Mouse (Mus musculus) macrophage (primary cell): ENCODE measurements around the gene Esrrg. TPM values are rescaled to one million over a fixed set of nuclear protein-coding genes. Genes with fewer than 3 reads are reported as not detected.

ENCODE experiments used
- H3K27ac ChIP-seq: fragments of 350-480 bp; formaldehyde crosslinking; 2 replicates; pipeline ENCODE4 v1.9.0; 2021
- H3K36me3 ChIP-seq: fragments of 350-480 bp; formaldehyde crosslinking; 2 replicates; pipeline ENCODE4 v1.9.0; 2021; ENCODE audit errors: inconsistent target
- H3K4me3 ChIP-seq: fragments of 350-480 bp; formaldehyde crosslinking; 2 replicates; pipeline ENCODE4 v1.9.0; 2021; ENCODE audit errors: inconsistent target
- H3K79me2 ChIP-seq: fragments of 350-480 bp; formaldehyde crosslinking; 2 replicates; pipeline ENCODE4 v1.9.0; 2021; ENCODE audit errors: inconsistent target
- WGBS: methylation state at CpG from one replicate; pipeline ENCODE4 v1.1.7; 2026; ENCODE audit warnings: inconsistent platforms; ENCODE audit not compliant: missing documents; 5-methylcytosine and 5-hydroxymethylcytosine counted together
- polyA plus RNA-seq: library from polyadenylated mRNA; stranded (reverse); fragments of 250-400 nt; gene quantifications from 3 replicates; pipeline ENCODE4 v1.2.4, GENCODE M21; 2018; ENCODE audit warnings: inconsistent platforms

Gene Esrrg
- polyA plus RNA-seq, 1 experiment from 2014 or later = not detected

DNA sequence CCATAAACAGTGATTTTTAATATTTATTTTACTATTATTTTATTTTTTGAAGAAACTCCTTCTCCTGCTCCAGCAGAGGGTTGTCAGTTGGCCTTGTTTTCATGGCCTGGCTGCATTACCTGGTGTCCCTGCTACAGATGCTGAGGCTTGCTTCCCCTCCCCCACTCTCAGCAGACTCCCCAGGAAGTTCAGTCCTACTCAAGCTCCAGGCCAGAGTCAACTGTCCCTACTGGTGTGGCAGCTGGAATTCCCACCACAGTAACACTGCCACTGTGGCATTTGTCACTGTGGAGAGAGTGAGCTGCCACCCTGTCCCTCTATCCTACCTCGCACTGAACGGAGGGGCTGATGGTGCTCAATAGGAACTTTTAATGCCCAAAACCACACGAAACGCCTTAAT is 330.5 kb downstream of the Esrrg start:
- H3K79me2 ChIP-seq = no peaks in the 10 kb centered on the region
- H3K36me3 ChIP-seq = no peaks in the 10 kb centered on the region
- no peak overlapping the region for H3K27ac ChIP-seq
- WGBS = 83% methylated on average over 4 of the region's 4 CpGs
- H3K4me3 ChIP-seq = no peak overlapping the region

DNA sequence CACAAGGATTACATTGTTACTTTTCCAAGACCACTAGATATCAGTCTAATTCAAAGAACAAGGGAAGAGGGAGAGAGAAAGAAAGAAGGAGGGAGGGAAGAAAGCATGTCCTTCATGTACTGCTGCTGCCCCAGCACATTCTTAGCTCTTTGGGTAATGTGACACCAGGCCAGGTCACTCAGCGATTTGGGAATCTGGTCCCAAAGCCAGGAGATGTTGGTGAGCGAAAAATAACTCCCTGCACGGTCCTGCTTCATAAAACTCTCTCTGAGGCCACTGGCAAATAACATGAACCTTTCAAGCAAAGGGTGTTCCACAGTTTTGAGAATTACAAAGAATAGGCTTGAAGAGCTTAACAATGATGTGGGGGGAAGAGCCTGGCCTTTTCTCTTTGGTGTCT is 342.9 kb downstream of the Esrrg start:
- Histone ChIP-seq H3K36me3 (no peaks in the 10 kb centered on the region), H3K79me2 (no peaks in the 10 kb centered on the region), H3K27ac (no peak overlapping the region), H3K4me3 (no peak overlapping the region)
- 93% methylated on average over 3 of the region's 3 CpGs for WGBS

GRCm38 (mm10) chr1:187956702-187957101 is 348.1 kb downstream of the Esrrg start:
- 81% methylated on average over 2 of the region's 2 CpGs for WGBS
- H3K36me3 ChIP-seq = no peaks in the 10 kb centered on the region
- no peak overlapping the region for H3K27ac ChIP-seq

GRCm38 (mm10) chr1:187959192-187959591 is 350.6 kb downstream of the Esrrg start:
- Histone ChIP-seq H3K36me3 (no peaks in the 10 kb centered on the region), H3K27ac (no peak overlapping the region), H3K4me3 (no peak overlapping the region), H3K79me2 (no peaks in the 10 kb centered on the region)
- WGBS = 86% methylated on average over 9 of the region's 9 CpGs

More at GRCm38 (mm10) chr1:187956702-187957101, 348.1 kb downstream of the Esrrg start:
- Histone ChIP-seq H3K4me3 (no peak overlapping the region), H3K79me2 (no peaks in the 10 kb centered on the region)

- no peaks in the 10 kb centered on the region for H3K79me2 ChIP-seq
- no peak overlapping the region for H3K4me3 ChIP-seq
- no peaks in the 10 kb centered on the region for H3K36me3 ChIP-seq
- H3K27ac ChIP-seq = no peak overlapping the region
- WGBS = 71% methylated on average over 5 of the region's 5 CpGs
Measured at GRCm38 (mm10) chr1:187961452-187961851, 352.9 kb downstream of the Esrrg start.

- Histone ChIP-seq H3K27ac (no peak overlapping the region), H3K4me3 (no peak overlapping the region), H3K36me3 (no peaks in the 10 kb centered on the region), H3K79me2 (no peaks in the 10 kb centered on the region)
- 85% methylated on average over 18 of the region's 18 CpGs for WGBS
Measured at GRCm38 (mm10) chr1:187964829-187965760, 356.5 kb downstream of the Esrrg start.

DNA sequence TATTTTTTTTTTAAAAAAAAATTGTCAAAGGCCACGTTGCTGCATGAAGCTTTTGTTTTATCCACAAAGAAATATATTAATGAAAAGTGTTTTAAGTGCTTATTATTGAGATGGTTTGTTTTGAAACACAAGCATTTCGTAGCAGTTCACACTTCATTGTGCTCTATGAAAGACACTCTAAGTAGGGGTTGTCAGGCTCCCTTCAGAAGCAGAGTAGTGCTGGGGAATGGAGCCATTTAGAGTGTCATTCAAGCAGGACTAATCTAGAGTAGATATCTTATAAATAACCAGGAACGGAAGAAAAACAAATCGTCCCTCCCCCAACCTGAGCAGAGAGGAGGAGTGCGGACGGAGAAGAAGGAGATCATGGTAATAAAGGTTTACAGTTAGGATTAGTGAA is 357.3 kb downstream of the Esrrg start:
- no peaks in the 10 kb centered on the region for H3K36me3 ChIP-seq
- H3K27ac ChIP-seq = no peak overlapping the region
- 69% methylated on average over 6 of the region's 6 CpGs for WGBS
- no peaks in the 10 kb centered on the region for H3K79me2 ChIP-seq
- H3K4me3 ChIP-seq = no peak overlapping the region

DNA sequence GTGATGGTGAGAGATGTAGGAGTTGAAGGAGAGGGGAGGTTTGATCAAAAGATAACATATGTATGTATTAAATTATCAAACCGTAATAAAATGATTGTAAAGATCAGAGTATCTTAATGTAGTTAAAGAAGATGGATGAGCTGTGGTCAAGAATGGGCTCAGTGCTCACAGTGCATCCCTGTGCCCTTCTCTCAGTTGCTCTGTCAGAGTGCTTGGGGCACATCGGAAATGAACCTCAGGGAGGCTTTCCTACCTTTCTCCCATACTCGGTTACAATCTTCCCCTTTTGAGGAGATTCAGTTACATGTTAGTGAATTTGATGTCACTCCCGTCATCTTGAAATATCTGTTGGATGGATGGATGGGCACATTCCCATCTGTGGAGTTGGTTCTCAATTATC is 359.8 kb downstream of the Esrrg start:
- H3K27ac ChIP-seq = no peak overlapping the region
- WGBS = 86% methylated on average over 4 of the region's 4 CpGs
- H3K79me2 ChIP-seq = no peaks in the 10 kb centered on the region
- H3K4me3 ChIP-seq = no peak overlapping the region
- H3K36me3 ChIP-seq = no peaks in the 10 kb centered on the region

DNA sequence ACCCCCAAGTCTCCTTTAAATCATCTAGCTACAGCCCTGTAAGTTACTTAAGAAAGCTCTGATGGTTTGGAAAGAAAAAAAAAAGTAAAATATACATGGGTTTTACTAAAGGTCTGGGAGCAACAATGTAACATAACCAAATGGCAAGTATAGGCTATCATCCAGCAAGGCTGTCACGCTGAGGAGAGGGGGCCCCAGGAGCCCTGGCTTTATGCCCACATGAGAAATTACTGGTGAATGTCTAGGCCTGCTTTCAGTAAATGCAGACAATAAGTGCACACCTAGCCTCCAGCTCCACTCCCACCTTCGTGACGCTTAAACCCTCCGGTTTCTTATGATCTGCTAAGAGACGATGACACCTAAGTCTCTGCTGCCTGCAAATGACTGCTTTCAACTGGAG is 360.9 kb downstream of the Esrrg start:
- Histone ChIP-seq H3K79me2 (no peaks in the 10 kb centered on the region), H3K36me3 (no peaks in the 10 kb centered on the region), H3K4me3 (no peak overlapping the region), H3K27ac (no peak overlapping the region)
- WGBS = 93% methylated on average over 5 of the region's 5 CpGs

DNA sequence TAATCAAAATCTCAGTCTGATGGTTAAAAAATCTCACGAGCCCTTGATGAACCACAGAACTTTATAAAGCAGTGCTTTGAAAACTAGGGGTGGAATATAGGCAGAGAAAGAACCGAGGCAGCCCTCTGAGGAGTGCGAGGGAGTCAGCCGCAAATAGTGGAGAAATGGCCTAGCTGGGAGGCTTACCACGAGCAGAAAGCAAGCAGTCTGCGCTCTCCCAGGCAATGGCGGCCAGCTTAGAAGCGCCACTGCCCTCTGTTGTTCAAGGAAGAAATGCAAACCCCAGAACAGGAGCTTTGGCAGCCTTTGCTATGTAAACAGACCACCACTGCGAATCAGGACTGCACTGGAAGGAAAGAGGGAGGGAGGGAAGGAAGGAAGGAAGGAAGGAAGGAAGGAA is 365.8 kb downstream of the Esrrg start:
- H3K36me3 ChIP-seq = no peaks in the 10 kb centered on the region
- H3K4me3 ChIP-seq = no peak overlapping the region
- WGBS = 65% methylated on average over 9 of the region's 9 CpGs
- H3K27ac ChIP-seq = no peak overlapping the region
- H3K79me2 ChIP-seq = no peaks in the 10 kb centered on the region

GRCm38 (mm10) chr1:187975465-187976352 is 367.1 kb downstream of the Esrrg start:
- no peaks in the 10 kb centered on the region for H3K79me2 ChIP-seq
- no peak overlapping the region for H3K27ac ChIP-seq
- H3K4me3 ChIP-seq = no peak overlapping the region
- 92% methylated on average over 20 of the region's 20 CpGs for WGBS
- no peaks in the 10 kb centered on the region for H3K36me3 ChIP-seq

DNA sequence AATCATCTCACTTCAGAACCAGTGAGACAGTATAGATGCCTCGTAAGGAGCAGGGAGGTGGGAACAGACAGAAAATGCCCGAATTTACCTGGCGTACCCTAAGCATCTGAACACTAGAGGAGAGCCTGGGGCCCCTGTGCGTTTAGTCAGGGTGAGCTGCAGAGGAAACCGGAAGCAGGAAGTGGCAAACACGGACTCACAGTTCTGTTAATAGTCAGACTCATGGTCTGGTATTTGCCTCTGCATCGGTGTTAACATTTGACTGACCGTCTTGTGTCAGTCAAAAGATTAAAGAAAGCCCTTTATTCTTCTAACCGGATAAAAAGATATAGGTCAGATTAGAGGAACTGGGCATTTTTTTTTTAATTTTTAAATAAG is 367.8 kb downstream of the Esrrg start:
- Histone ChIP-seq H3K36me3 (no peaks in the 10 kb centered on the region), H3K27ac (no peak overlapping the region), H3K79me2 (no peaks in the 10 kb centered on the region), H3K4me3 (no peak overlapping the region)
- WGBS = 33% methylated on average over 9 of the region's 9 CpGs

DNA sequence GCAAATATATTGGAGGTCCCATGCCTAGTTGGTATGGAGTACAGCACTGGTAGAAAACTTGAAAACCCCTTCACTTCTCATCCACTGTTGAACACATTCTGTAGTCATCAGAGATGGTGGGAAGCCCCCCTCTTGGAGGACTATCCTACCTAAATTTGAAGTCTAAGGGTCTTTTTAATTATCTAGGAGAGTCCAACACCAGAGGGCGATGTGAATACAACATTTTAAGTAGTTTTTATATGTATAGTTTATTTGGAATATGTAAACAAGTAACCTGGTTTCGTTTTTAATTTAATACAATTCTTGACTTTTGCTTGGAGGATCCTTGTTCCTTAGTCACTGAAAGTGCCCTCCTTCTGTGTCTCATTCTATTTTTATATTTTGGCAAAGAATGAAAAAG is 372.4 kb downstream of the Esrrg start:
- Histone ChIP-seq H3K27ac (no peak overlapping the region), H3K79me2 (no peaks in the 10 kb centered on the region), H3K36me3 (no peaks in the 10 kb centered on the region), H3K4me3 (no peak overlapping the region)
- WGBS = 17% methylated on average over 2 of the region's 2 CpGs

- no peaks in the 10 kb centered on the region for H3K79me2 ChIP-seq
- 67% methylated on average over 2 of the region's 4 CpGs for WGBS
- H3K27ac ChIP-seq = no peak overlapping the region
- no peak overlapping the region for H3K4me3 ChIP-seq
- H3K36me3 ChIP-seq = no peaks in the 10 kb centered on the region
Measured at GRCm38 (mm10) chr1:187983177-187983576, 374.6 kb downstream of the Esrrg start.

DNA sequence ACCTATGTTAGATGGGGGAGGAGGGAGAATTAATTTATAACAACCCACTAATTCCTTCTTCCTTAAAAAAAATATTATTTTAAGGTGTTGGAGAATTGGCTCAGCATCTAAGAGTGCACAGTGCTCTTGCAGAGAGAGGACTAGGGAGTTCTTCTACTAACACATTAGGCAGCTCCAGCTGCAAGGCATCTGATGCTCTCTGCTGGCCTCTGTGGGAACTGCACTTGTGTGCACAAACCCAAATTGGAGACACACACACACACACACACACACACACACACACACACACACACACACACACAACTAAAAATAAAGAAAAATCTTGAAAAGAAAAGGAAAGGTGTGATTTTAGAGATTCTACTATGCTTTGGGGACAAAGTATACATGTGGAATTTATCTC is 381.6 kb downstream of the Esrrg start:
- no peaks in the 10 kb centered on the region for H3K36me3 ChIP-seq
- H3K4me3 ChIP-seq = no peak overlapping the region
- no peak overlapping the region for H3K27ac ChIP-seq
- H3K79me2 ChIP-seq = no peaks in the 10 kb centered on the region
